Mouse (Mus musculus) heart, postnatal 0 days (tissue): Measurements from ENCODE around the gene Prkch.

Source experiments
- CTCF ChIP-seq: IDR thresholded peaks from 2 replicates; pipeline ENCODE4 v1.5.1; 2016; ENCODE audit warnings: antibody characterized with exemption, control low read depth, low read depth
- EP300 ChIP-seq: IDR thresholded peaks from 2 replicates; pipeline ENCODE4 v1.6.1; 2016; ENCODE audit warnings: antibody characterized with exemption, low read depth

- TF ChIP-seq CTCF: peak; percentile 81
- no peak for TF ChIP-seq EP300
These were observed 120.6 kb downstream of the Prkch start for GRCm38 (mm10) chr12:73705097-73705690.
